Mouse (Mus musculus) kidney, adult 2 months (tissue): ENCODE results near the gene Mcf2l.

Experiments used
- CTCF ChIP-seq: fragments of 200-500 bp; conservative IDR thresholded peaks from 2 replicates; pipeline ENCODE4 v1.5.1; 2011; ENCODE audit warnings: low read depth, mild to moderate bottlenecking, control low read depth, low read length, moderate library complexity, mixed read lengths; ENCODE audit not compliant: insufficient read depth, insufficient read length
- POLR2A ChIP-seq: fragments of 200-500 bp; IDR thresholded peaks from one replicate; pipeline ENCODE4 v1.6.1; 2011; ENCODE audit warnings: low read depth, low read length, control low read depth

- no peak for TF ChIP-seq CTCF
- no peak for TF ChIP-seq POLR2A
These were observed 48.4 kb upstream of the Mcf2l start for GRCm38 (mm10) chr8:12825236-12825635.
